Mouse (Mus musculus): ENCODE data around the gene Rnls. TPM values are rescaled to one million over a fixed set of nuclear protein-coding genes. Genes with fewer than 3 reads are reported as not detected.

The Rnls gene
- total RNA-seq, 2 experiments from 2014 or later = 0.98 to 1.5 TPM

- no peak for TF ChIP-seq CTCF (conservative IDR thresholded peaks at IDR 0.05)
- DNase-seq (ENCODE audit: low spot score in 2 of 2) = no peak
- H3K27ac ChIP-seq = no peak overlapping the region
- no peak overlapping the region for H3K4me3 ChIP-seq
Observed at GRCm38 (mm10) chr19:33207991-33208390, 184.1 kb downstream of the Rnls start.

- TF ChIP-seq CTCF (conservative IDR thresholded peaks at IDR 0.05) = no peak
- H3K27ac ChIP-seq = no peak overlapping the region
- no peak for DNase-seq (ENCODE audit: low spot score in 2 of 2)
- H3K4me3 ChIP-seq = no peak overlapping the region
Observed at GRCm38 (mm10) chr19:33205389-33205788, 186.7 kb downstream of the Rnls start.

- peak; percentile 53 for TF ChIP-seq CTCF (conservative IDR thresholded peaks at IDR 0.05)
- no peak for DNase-seq (ENCODE audit: low spot score in 2 of 2)
- no peak overlapping the region for H3K27ac ChIP-seq
- H3K4me3 ChIP-seq = no peak overlapping the region
Observed at GRCm38 (mm10) chr19:33202422-33202821, 189.7 kb downstream of the Rnls start.

GRCm38 (mm10) chr19:33201181-33201580 lies 190.9 kb downstream of the Rnls start:
- no peak for DNase-seq (ENCODE audit: low spot score in 2 of 2)
- H3K27ac ChIP-seq = no peak overlapping the region
- H3K4me3 ChIP-seq = no peak overlapping the region
- no peak for TF ChIP-seq CTCF (conservative IDR thresholded peaks at IDR 0.05)

- no peak overlapping the region for H3K27ac ChIP-seq
- TF ChIP-seq CTCF (conservative IDR thresholded peaks at IDR 0.05) = no peak
Observed at GRCm38 (mm10) chr19:33192064-33192463, 200.0 kb downstream of the Rnls start.

GRCm38 (mm10) chr19:33188766-33189165 lies 203.3 kb downstream of the Rnls start:
- no peak for DNase-seq (ENCODE audit: low spot score in 2 of 2)
- H3K27ac ChIP-seq = no peak overlapping the region
- H3K4me3 ChIP-seq = no peak overlapping the region
- TF ChIP-seq CTCF (conservative IDR thresholded peaks at IDR 0.05) = no peak

More at GRCm38 (mm10) chr19:33192064-33192463, 200.0 kb downstream of the Rnls start:
- H3K4me3 ChIP-seq = no peak overlapping the region
- no peak for DNase-seq (ENCODE audit: low spot score in 2 of 2)

- Histone ChIP-seq H3K4me3 (no peak overlapping the region), H3K27ac (no peak overlapping the region)
- no peak for DNase-seq (ENCODE audit: low spot score in 2 of 2)
- TF ChIP-seq CTCF (conservative IDR thresholded peaks at IDR 0.05) = no peak
Observed at GRCm38 (mm10) chr19:33179595-33179994, 212.5 kb downstream of the Rnls start.

GRCm38 (mm10) chr19:33178866-33179265 lies 213.2 kb downstream of the Rnls start:
- no peak for DNase-seq (ENCODE audit: low spot score in 2 of 2)
- no peak for TF ChIP-seq CTCF (conservative IDR thresholded peaks at IDR 0.05)
- no peak overlapping the region for H3K4me3 ChIP-seq
- H3K27ac ChIP-seq = no peak overlapping the region

GRCm38 (mm10) chr19:33178367-33178766 lies 213.7 kb downstream of the Rnls start:
- no peak for TF ChIP-seq CTCF (conservative IDR thresholded peaks at IDR 0.05)
- no peak overlapping the region for H3K4me3 ChIP-seq
- DNase-seq (ENCODE audit: low spot score in 2 of 2) = no peak
- no peak overlapping the region for H3K27ac ChIP-seq

GRCm38 (mm10) chr19:33173991-33174390 lies 218.1 kb downstream of the Rnls start:
- H3K27ac ChIP-seq = no peak overlapping the region
- DNase-seq (ENCODE audit: low spot score in 2 of 2) = no peak
- no peak for TF ChIP-seq CTCF (conservative IDR thresholded peaks at IDR 0.05)

GRCm38 (mm10) chr19:33169881-33170280 lies 222.2 kb downstream of the Rnls start:
- no peak for TF ChIP-seq CTCF (conservative IDR thresholded peaks at IDR 0.05)
- H3K4me3 ChIP-seq = no peak overlapping the region
- H3K27ac ChIP-seq = no peak overlapping the region
- DNase-seq (ENCODE audit: low spot score in 2 of 2) = no peak

More at GRCm38 (mm10) chr19:33173991-33174390, 218.1 kb downstream of the Rnls start:
- no peak overlapping the region for H3K4me3 ChIP-seq

- Histone ChIP-seq H3K27ac (no peak overlapping the region), H3K4me3 (no peak overlapping the region)
- no peak for TF ChIP-seq CTCF (conservative IDR thresholded peaks at IDR 0.05)
- DNase-seq (ENCODE audit: low spot score in 2 of 2) = no peak
Observed at GRCm38 (mm10) chr19:33167528-33168264, 224.4 kb downstream of the Rnls start.

GRCm38 (mm10) chr19:33164801-33165200 lies 227.3 kb downstream of the Rnls start:
- Histone ChIP-seq H3K27ac (no peak overlapping the region), H3K4me3 (no peak overlapping the region)
- no peak for TF ChIP-seq CTCF (conservative IDR thresholded peaks at IDR 0.05)
- DNase-seq (ENCODE audit: low spot score in 2 of 2) = no peak

- TF ChIP-seq CTCF (conservative IDR thresholded peaks at IDR 0.05) = no peak
- Histone ChIP-seq H3K27ac (no peak overlapping the region), H3K4me3 (no peak overlapping the region)
- DNase-seq (ENCODE audit: low spot score in 2 of 2) = no peak
Observed at GRCm38 (mm10) chr19:33161903-33162302, 230.2 kb downstream of the Rnls start.
